Mouse (Mus musculus) spleen, embryonic (tissue): ENCODE data around the gene Pole3.
"Not testable (repeated sequence)": the region's sequence is repeated elsewhere in the genome, so short reads cannot be mapped to it uniquely, and the experiment has no call there.

ENCODE experiments used
- CTCF ChIA-PET: fragments of 350-600 bp; sonication (Branson Sonifier 250); formaldehyde crosslinking; loops from one replicate; lab custom pipeline; 2022; lab: Charles Lee

Pole3 gene

GRCm38 (mm10) chr4:62494230-62494629 lies 30.6 kb downstream of the Pole3 start:
- CTCF ChIA-PET = interaction anchor here (1.3 kb wide), 1 partner anchor 8 kb away, joined by 4 read pairs; no protein-coding TSS in a partner anchor

GRCm38 (mm10) chr4:62492682-62493081 lies 32.2 kb downstream of the Pole3 start:
- CTCF ChIA-PET = interaction anchor here (0.6 to 1.3 kb wide), 3 partner anchors 9 to 101 kb away, joined by 3 to 4 read pairs (median 4); partner anchors contain the start of gene Hdhd3

- CTCF ChIA-PET = no interaction called here
Measured at GRCm38 (mm10) chr4:62487914-62488313, 37.0 kb downstream of the Pole3 start.

GRCm38 (mm10) chr4:62487172-62487571 lies 37.7 kb downstream of the Pole3 start:
- CTCF ChIA-PET = no interaction called here

GRCm38 (mm10) chr4:62486162-62486696 lies 38.6 kb downstream of the Pole3 start:
- CTCF ChIA-PET = interaction anchor here (0.7 kb wide), 1 partner anchor 11 kb away, joined by 5 read pairs; no protein-coding TSS in a partner anchor

GRCm38 (mm10) chr4:62485450-62486161 lies 39.3 kb downstream of the Pole3 start:
- CTCF ChIA-PET = interaction anchor here (0.7 kb wide), 1 partner anchor 67 kb away, joined by 4 read pairs; no protein-coding TSS in a partner anchor

GRCm38 (mm10) chr4:62484928-62485327 lies 39.9 kb downstream of the Pole3 start:
- CTCF ChIA-PET = interaction anchor here (0.7 kb wide), 1 partner anchor 68 kb away, joined by 4 read pairs; no protein-coding TSS in a partner anchor

- CTCF ChIA-PET = no interaction called here
Measured at GRCm38 (mm10) chr4:62480709-62481605, 43.9 kb downstream of the Pole3 start.

GRCm38 (mm10) chr4:62479937-62480708 lies 44.7 kb downstream of the Pole3 start, which contains the start of gene Bspry:
Bspry (plus strand) TSS chr4:62480053.
- CTCF ChIA-PET = no interaction called here

GRCm38 (mm10) chr4:62479593-62479936 lies 45.3 kb downstream of the Pole3 start:
- CTCF ChIA-PET = not testable (repeated sequence)

- CTCF ChIA-PET = interaction anchor here (0.7 kb wide), 1 partner anchor 261 kb away, joined by 6 read pairs; no protein-coding TSS in a partner anchor
Measured at GRCm38 (mm10) chr4:62477542-62478244, 47.2 kb downstream of the Pole3 start.

- CTCF ChIA-PET = interaction anchor here (0.6 kb wide), 1 partner anchor 11 kb away, joined by 5 read pairs; no protein-coding TSS in a partner anchor
Measured at GRCm38 (mm10) chr4:62475793-62476192, 49.1 kb downstream of the Pole3 start.

GRCm38 (mm10) chr4:62475131-62475530 lies 49.7 kb downstream of the Pole3 start:
- CTCF ChIA-PET = interaction anchor here (0.6 kb wide), 1 partner anchor 11 kb away, joined by 5 read pairs; no protein-coding TSS in a partner anchor
